17 mouse cellular contexts compared by ENCODE assay signal in the genomic region with DNA sequence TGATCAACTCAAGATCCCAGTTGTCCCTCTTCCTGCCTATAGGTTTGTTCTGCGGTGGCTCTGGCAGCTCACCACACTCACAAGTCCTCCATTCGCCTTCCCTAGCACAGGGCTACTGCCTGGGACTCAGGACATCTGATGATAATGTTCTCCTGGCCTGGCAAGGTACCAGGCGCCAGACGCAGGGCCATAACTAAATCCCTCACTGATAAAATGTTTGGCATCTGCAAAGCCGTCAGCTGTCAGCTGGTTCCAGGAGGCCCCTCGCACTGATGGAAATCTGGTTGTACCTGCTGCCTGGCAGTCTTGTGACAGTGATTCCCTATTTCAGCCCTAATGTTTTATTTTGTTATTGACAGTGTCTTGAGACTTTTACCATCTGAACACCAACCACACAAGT.
DNase-seq lines count a peak whose midpoint lies in the region; ATAC-seq and TF ChIP-seq lines count a peak whose summit lies in the region.
"Had no signal": no experiment of that assay in that cellular context is flagged by ENCODE, and none has a peak within 500 bp of the region (broad histone marks: within the 10 kb centered on the region; RNA-seq: fewer than 3 reads in every experiment).

No protein-coding gene starts in this region.

- no peak overlapping the region for H3K4me3 ChIP-seq in hindbrain, postnatal 0 days (ENCODE audit: low read length)
- no peak overlapping the region for H3K4me3 ChIP-seq in hindbrain, embryonic 12.5 days
- no peak overlapping the region for H3K4me3 ChIP-seq in cerebellum, adult 2 months (replicated peaks; ENCODE audit: insufficient read depth, low read depth, low read length)
- H3K4me3 ChIP-seq in heart, postnatal 0 days (ENCODE audit: low read depth, low read length): no peak overlapping the region
- H3K4me3 ChIP-seq: erythroblast, embryonic 14.5 days; gastrocnemius, adult 2 months; limb, embryonic 10.5 days; liver, embryonic 12.5 days; lung, embryonic 15.5 days; midbrain, embryonic 12.5 days had no signal

- DNase-seq in hindbrain, postnatal 0 days (ENCODE audit: low spot score): peak; percentile 48
- peak; percentile 50 for DNase-seq in brain, embryonic 14.5 days (ENCODE audit: low read depth)
- peak; percentile 59 for DNase-seq in cerebellum, adult 2 months
- DNase-seq in heart, postnatal 0 days (ENCODE audit: low spot score): no peak
- DNase-seq in gastrocnemius, postnatal 36 days: no peak
- DNase-seq in thymus, adult 18-20 months: no peak
- no peak for DNase-seq in thymus, postnatal 14 days
- DNase-seq: forebrain, postnatal 0 days; gastrocnemius, adult 2 months; kidney, adult 18-20 months; kidney, postnatal 14 days had no signal

- no peaks in the 10 kb centered on the region for H3K36me3 ChIP-seq in hindbrain, postnatal 0 days (ENCODE audit: insufficient read depth, low read length)
- no peaks in the 10 kb centered on the region for H3K36me3 ChIP-seq in hindbrain, embryonic 12.5 days
- no peaks in the 10 kb centered on the region for H3K36me3 ChIP-seq in heart, postnatal 0 days (replicated peaks; ENCODE audit: control insufficient read depth, insufficient read depth, low read length)
- H3K36me3 ChIP-seq: limb, embryonic 10.5 days; liver, embryonic 12.5 days; lung, embryonic 15.5 days; midbrain, embryonic 12.5 days had no signal

- 62% methylated on average over 6 of the region's 6 CpGs for WGBS in hindbrain, postnatal 0 days
- WGBS in hindbrain, embryonic 12.5 days: 88% methylated on average over 6 of the region's 6 CpGs
- 24% methylated on average over 6 of the region's 6 CpGs for WGBS in cerebellum, adult 2 months
- 34% methylated on average over 6 of the region's 6 CpGs for WGBS in heart, postnatal 0 days

- H3K27ac ChIP-seq in hindbrain, postnatal 0 days: no peak overlapping the region
- H3K27ac ChIP-seq in hindbrain, embryonic 12.5 days: no peak overlapping the region
- H3K27ac ChIP-seq in cerebellum, adult 2 months (ENCODE audit: insufficient read depth, low read length): peak overlapping the region; percentile 97
- H3K27ac ChIP-seq in heart, postnatal 0 days (ENCODE audit: low read depth): peak overlapping the region; percentile 40; the same call in 1 of the 2 replicates
- H3K27ac ChIP-seq: limb, embryonic 10.5 days; liver, embryonic 12.5 days; lung, embryonic 15.5 days; midbrain, embryonic 12.5 days had no signal

- TF ChIP-seq EP300 in heart, postnatal 0 days (IDR thresholded peaks at IDR 0.05; ENCODE audit: low read depth): no peak

- TF ChIP-seq CTCF in hindbrain, postnatal 0 days (IDR thresholded peaks at IDR 0.05; ENCODE audit: low read depth): no peak
- TF ChIP-seq CTCF in brain, embryonic 14.5 days (IDR thresholded peaks at IDR 0.05; ENCODE audit: borderline replicate concordance, extremely low read depth, insufficient read depth, insufficient read length): no peak
- TF ChIP-seq CTCF in cerebellum, adult 2 months (IDR thresholded peaks at IDR 0.05; ENCODE audit: borderline replicate concordance, insufficient read depth, low read depth, low read length): no peak
- TF ChIP-seq CTCF in heart, postnatal 0 days (IDR thresholded peaks at IDR 0.05; ENCODE audit: low read depth): no peak

- H3K4me1 ChIP-seq in hindbrain, postnatal 0 days (ENCODE audit: insufficient read depth, low read length): no peaks in the 10 kb centered on the region; the same call in 1 of the 2 replicates
- H3K4me1 ChIP-seq in hindbrain, embryonic 12.5 days: peaks cover 2% of the 10 kb centered on the region; the same call in 1 of the 2 replicates
- peaks cover 32% of the 10 kb centered on the region for H3K4me1 ChIP-seq in cerebellum, adult 2 months (ENCODE audit: control insufficient read depth, insufficient read depth, low read length)
- peaks cover 43% of the 10 kb centered on the region for H3K4me1 ChIP-seq in heart, postnatal 0 days (ENCODE audit: control insufficient read depth, insufficient read depth)
- H3K4me1 ChIP-seq: liver, embryonic 12.5 days; midbrain, embryonic 12.5 days had no signal

- H3K9ac ChIP-seq in hindbrain, postnatal 0 days (replicated peaks; ENCODE audit: low read length): no peak overlapping the region
- no peak overlapping the region for H3K9ac ChIP-seq in hindbrain, embryonic 12.5 days
- H3K9ac ChIP-seq in heart, postnatal 0 days (replicated peaks; ENCODE audit: low read depth, low read length): no peak overlapping the region
- H3K9ac ChIP-seq: forebrain, postnatal 0 days; liver, embryonic 12.5 days; lung, embryonic 15.5 days; midbrain, embryonic 12.5 days had no signal

- ATAC-seq in hindbrain, postnatal 0 days: no peak
- no peak for ATAC-seq in hindbrain, embryonic 12.5 days (ENCODE audit: low FRiP score)
- ATAC-seq in heart, postnatal 0 days (ENCODE audit: insufficient read depth, low read depth): no peak
- ATAC-seq: forebrain, postnatal 0 days; liver, embryonic 12.5 days had no signal

- H3K4me2 ChIP-seq in hindbrain, postnatal 0 days (ENCODE audit: low read depth, low read length): no peak overlapping the region
- no peak overlapping the region for H3K4me2 ChIP-seq in hindbrain, embryonic 12.5 days (replicated peaks)
- no peak overlapping the region for H3K4me2 ChIP-seq in heart, postnatal 0 days (ENCODE audit: low read depth, low read length)
- H3K4me2 ChIP-seq: liver, embryonic 12.5 days; lung, embryonic 15.5 days; midbrain, embryonic 12.5 days had no signal

- no peaks in the 10 kb centered on the region for H3K27me3 ChIP-seq in hindbrain, postnatal 0 days (ENCODE audit: insufficient read depth, low read length)
- no peaks in the 10 kb centered on the region for H3K27me3 ChIP-seq in hindbrain, embryonic 12.5 days
- H3K27me3 ChIP-seq in cerebellum, adult 2 months (ENCODE audit: control insufficient read depth, insufficient read depth, low read length): no peaks in the 10 kb centered on the region
- no peaks in the 10 kb centered on the region for H3K27me3 ChIP-seq in heart, postnatal 0 days (ENCODE audit: control insufficient read depth, insufficient read depth, low read length)
- H3K27me3 ChIP-seq: liver, embryonic 12.5 days; lung, embryonic 15.5 days; midbrain, embryonic 12.5 days had no signal

- H3K9me3 ChIP-seq in hindbrain, postnatal 0 days (ENCODE audit: low read length): no peaks in the 10 kb centered on the region
- no peaks in the 10 kb centered on the region for H3K9me3 ChIP-seq in hindbrain, embryonic 12.5 days (replicated peaks)
- no peaks in the 10 kb centered on the region for H3K9me3 ChIP-seq in heart, postnatal 0 days (replicated peaks; ENCODE audit: control insufficient read depth, low read length)
- H3K9me3 ChIP-seq: limb, embryonic 10.5 days; liver, embryonic 12.5 days; lung, embryonic 15.5 days; midbrain, embryonic 12.5 days had no signal

- TF ChIP-seq POLR2A in brain, embryonic 14.5 days (IDR thresholded peaks at IDR 0.05; ENCODE audit: borderline replicate concordance, extremely low read depth, insufficient read depth, insufficient read length, poor library complexity, severe bottlenecking): no peak
- TF ChIP-seq POLR2A in cerebellum, adult 2 months (IDR thresholded peaks at IDR 0.05; ENCODE audit: borderline replicate concordance, insufficient read depth, low read length): no peak

- intact Hi-C loops in gastrocnemius, postnatal 36 days (cut with DNase I): no loop called here

Comparison
In these comparisons a context has a peak if more than half of its experiments do, and no peak if none do; other contexts are left out.
1. DNase-seq: peak in hindbrain, postnatal 0 days (single experiment), brain, embryonic 14.5 days (single experiment) and cerebellum, adult 2 months (2 of 2); none in heart, postnatal 0 days (single experiment), gastrocnemius, postnatal 36 days (0 of 2), thymus, adult 18-20 months (0 of 2) and thymus, postnatal 14 days (single experiment).
2. H3K27ac ChIP-seq: peak in cerebellum, adult 2 months (single experiment) and heart, postnatal 0 days (single experiment); none in hindbrain, postnatal 0 days (single experiment) and hindbrain, embryonic 12.5 days (single experiment).